Mouse (Mus musculus) E14TG2a.4 (cell line): ENCODE data around the gene Olfr883.

Source experiments
- CTCF ChIP-seq: conservative IDR thresholded peaks from 2 replicates; pipeline ENCODE4 v1.5.1; 2014; ENCODE audit warnings: low read length
- NANOG ChIP-seq: IDR thresholded peaks from 2 replicates; pipeline ENCODE4 v1.6.1; 2014; ENCODE audit warnings: borderline replicate concordance, low read length, mixed read lengths
- POU5F1 ChIP-seq: IDR thresholded peaks from 2 replicates; pipeline ENCODE4 v1.6.1; 2014; ENCODE audit warnings: low read length, borderline replicate concordance

GRCm38 (mm10) chr9:37998581-37999204 is 26.9 kb upstream of the Olfr883 start:
- peak; percentile 39 for TF ChIP-seq CTCF
- no peak for TF ChIP-seq POU5F1
- no peak for TF ChIP-seq NANOG
